Mouse (Mus musculus): Measurements from ENCODE around the gene Col23a1. TPM values are rescaled to one million over a fixed set of nuclear protein-coding genes. Genes with fewer than 3 reads are reported as not detected.

The Col23a1 gene
- polyA plus RNA-seq, 1 experiment from 2014 or later = 29.3 TPM

DNA sequence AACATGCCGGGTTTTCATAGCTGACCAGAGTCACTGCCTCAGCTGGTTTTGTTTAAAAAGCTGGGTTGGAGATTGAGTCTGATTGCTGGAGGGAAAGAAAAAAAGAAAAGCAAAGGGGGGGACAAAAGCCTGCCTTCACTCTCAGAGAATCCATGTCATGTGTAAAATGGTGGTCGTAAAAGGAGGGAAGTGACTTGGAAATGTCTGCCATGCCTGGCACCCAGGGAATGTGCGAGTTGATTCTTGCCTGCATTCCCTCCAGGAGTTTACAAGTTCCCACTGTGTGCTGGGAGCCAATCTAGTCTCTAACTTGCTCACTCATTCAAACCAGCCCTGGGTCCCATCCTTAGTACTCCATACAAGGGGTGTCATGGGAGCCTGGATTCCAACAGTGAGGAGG lies 100.8 kb downstream of the Col23a1 start:
- Histone ChIP-seq H3K9me3 (no peaks in the 10 kb centered on the region), H3K4me2 (replicated peaks) (0 out of 2 replicates have a peak overlapping the region, but pooled peaks have one; percentile 29), H3K27ac (peak overlapping the region; percentile 80), H3K27me3 (0 out of 2 replicates have a peak, but pooled peaks cover 15% of the 10 kb centered on the region), H3K9ac (no peak overlapping the region), H3K4me3 (no peak overlapping the region), H3K36me3 (no peaks in the 10 kb centered on the region), H3K4me1 (peaks cover 45% of the 10 kb centered on the region)
- 29% methylated on average over 3 of the region's 3 CpGs for WGBS
- no peak for ATAC-seq (ENCODE audit: insufficient number of reproducible peaks, insufficient read depth, low FRiP score, low TSS enrichment)

DNA sequence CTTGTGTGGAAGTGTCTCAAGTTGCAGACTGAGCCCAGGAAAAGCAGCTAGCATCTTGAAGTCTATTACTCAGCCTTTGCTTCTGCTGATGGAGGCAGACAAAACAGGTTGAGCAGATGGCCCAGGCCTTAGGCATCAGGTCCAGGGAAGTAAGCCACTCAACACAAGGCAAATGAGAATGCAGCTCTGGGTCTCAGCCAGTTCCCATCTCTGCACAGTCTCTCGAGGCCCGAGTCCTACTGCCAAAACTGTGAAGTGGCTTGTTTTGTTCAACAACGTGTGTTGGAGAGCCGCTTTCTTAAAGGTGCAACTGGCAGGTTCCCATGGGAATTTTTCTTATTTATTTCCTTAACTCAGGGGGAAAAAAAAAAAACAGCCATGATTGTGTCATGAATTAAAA lies 101.8 kb downstream of the Col23a1 start:
- Histone ChIP-seq H3K27me3 (peaks cover 13% of the 10 kb centered on the region; the same call in 1 of the 2 replicates), H3K9me3 (no peaks in the 10 kb centered on the region), H3K4me3 (no peak overlapping the region), H3K4me2 (replicated peaks) (no peak overlapping the region), H3K9ac (no peak overlapping the region), H3K27ac (0 out of 2 replicates have a peak overlapping the region, but pooled peaks have one; percentile 80), H3K4me1 (peaks cover 47% of the 10 kb centered on the region), H3K36me3 (no peaks in the 10 kb centered on the region)
- WGBS = 67% methylated on average over 4 of the region's 4 CpGs
- no peak for ATAC-seq (ENCODE audit: insufficient number of reproducible peaks, insufficient read depth, low FRiP score, low TSS enrichment)

DNA sequence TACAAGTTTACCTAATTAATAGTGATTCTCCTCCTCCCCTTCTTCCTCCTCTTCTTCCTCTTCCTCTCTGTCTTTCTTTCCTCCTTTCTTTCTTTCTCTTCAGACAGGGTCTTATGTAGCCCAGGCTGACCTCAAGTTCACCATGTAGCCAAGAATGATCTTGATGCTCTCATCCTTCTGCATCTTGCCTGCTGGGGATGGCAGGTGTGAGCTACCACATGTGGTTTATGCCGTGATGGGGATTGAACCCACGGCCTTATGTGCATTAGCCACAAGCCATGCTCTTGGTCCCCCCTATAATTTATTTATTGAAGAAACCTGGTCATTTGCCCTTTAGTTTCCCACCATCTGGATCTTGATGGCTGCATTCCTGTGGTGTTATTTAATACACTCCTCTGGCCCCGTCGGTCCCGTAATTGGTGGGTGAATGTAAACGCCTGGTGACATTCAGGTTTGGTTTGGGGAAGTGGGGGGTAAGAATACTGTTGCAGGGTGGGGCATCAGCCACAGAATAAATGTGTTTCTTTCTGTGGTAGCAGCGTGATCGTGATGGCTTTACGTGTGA lies 104.7 kb downstream of the Col23a1 start:
- Histone ChIP-seq H3K36me3 (no peaks in the 10 kb centered on the region), H3K9me3 (no peaks in the 10 kb centered on the region), H3K9ac (no peak overlapping the region), H3K4me2 (replicated peaks) (no peak overlapping the region), H3K4me3 (no peak overlapping the region), H3K4me1 (peaks cover 39% of the 10 kb centered on the region), H3K27ac (no peak overlapping the region), H3K27me3 (no peaks in the 10 kb centered on the region; the same call in 1 of the 2 replicates)
- ATAC-seq (ENCODE audit: insufficient number of reproducible peaks, insufficient read depth, low FRiP score, low TSS enrichment) = no peak
- 25% methylated on average over 9 of the region's 9 CpGs for WGBS

DNA sequence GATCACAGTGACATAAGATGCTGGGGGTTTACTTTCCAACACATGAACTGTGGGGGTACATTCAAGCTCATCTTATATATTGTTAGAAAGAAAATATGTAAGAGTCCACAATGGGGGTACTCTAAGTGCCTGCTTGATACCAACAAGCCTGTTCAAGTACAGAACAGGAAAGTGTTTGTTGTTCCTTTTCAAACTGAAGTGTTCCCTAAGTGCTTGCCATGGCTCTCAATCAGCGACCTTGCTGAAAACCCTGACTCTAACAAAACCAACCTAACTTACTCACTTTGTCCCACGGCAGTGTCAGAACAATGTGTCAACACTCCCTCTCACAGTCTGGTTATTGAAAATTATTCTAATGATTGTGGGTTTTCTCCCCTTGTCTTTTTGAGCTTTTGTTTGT lies 106.7 kb downstream of the Col23a1 start:
- Histone ChIP-seq H3K4me1 (peaks cover 23% of the 10 kb centered on the region; the same call in 1 of the 2 replicates), H3K9me3 (no peaks in the 10 kb centered on the region), H3K27me3 (no peaks in the 10 kb centered on the region; the same call in 1 of the 2 replicates), H3K4me2 (replicated peaks) (no peak overlapping the region), H3K4me3 (no peak overlapping the region), H3K36me3 (no peaks in the 10 kb centered on the region), H3K9ac (no peak overlapping the region), H3K27ac (no peak overlapping the region)
- no peak for ATAC-seq (ENCODE audit: insufficient number of reproducible peaks, insufficient read depth, low FRiP score, low TSS enrichment)
- WGBS = 88% methylated on average over 2 of the region's 2 CpGs

DNA sequence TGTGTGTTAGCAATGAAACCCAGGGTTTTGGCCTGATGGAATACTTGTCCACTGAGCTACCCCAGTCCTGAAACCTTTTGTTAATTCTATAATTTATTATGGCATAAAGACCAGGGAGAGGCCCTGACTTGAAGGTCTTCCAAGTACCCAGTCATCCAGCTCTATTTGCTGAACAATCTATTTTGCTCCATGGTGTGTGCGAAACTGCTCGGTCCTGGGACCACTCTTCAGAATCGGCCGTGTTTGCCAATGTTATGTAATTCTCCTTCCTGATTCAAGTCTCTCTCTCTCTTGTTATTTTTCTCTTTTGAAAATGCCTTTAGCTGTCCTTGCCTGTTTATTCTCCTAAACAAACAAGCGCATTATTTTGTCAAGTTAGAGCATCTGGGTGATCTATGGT lies 108.4 kb downstream of the Col23a1 start:
- peaks cover 16% of the 10 kb centered on the region; the same call in 1 of the 2 replicates for H3K4me1 ChIP-seq
- 88% methylated on average over 5 of the region's 5 CpGs for WGBS
- H3K9me3 ChIP-seq = no peaks in the 10 kb centered on the region
- H3K27me3 ChIP-seq = no peaks in the 10 kb centered on the region; the same call in 1 of the 2 replicates
- ATAC-seq (ENCODE audit: insufficient number of reproducible peaks, insufficient read depth, low FRiP score, low TSS enrichment) = no peak
- no peak overlapping the region for H3K4me2 ChIP-seq (replicated peaks)
- no peak overlapping the region for H3K9ac ChIP-seq
- no peak overlapping the region for H3K27ac ChIP-seq
- no peak overlapping the region for H3K4me3 ChIP-seq
- no peaks in the 10 kb centered on the region for H3K36me3 ChIP-seq

DNA sequence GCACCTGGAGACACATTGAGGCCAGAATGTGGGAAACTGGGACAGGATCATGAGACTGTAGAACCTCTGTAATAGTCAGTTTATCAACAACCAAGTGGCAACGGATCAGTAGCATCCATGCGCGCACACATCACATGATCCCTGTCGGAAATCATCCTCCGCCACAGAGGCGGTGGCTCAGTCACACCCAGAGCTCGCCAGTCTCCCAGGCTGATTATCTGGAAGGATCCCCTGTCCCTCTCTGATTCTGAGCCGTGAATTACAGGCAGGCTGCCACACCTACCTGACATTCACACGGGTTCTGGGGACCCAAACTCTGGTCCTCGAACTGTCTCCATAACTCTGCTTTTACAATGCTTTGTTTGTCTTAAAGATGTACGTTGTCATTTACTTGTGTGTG lies 110.6 kb downstream of the Col23a1 start:
- Histone ChIP-seq H3K4me2 (replicated peaks) (no peak overlapping the region), H3K27me3 (no peaks in the 10 kb centered on the region; the same call in 1 of the 2 replicates), H3K9me3 (no peaks in the 10 kb centered on the region), H3K36me3 (no peaks in the 10 kb centered on the region), H3K4me1 (peaks cover 3% of the 10 kb centered on the region; the same call in 1 of the 2 replicates), H3K27ac (no peak overlapping the region), H3K4me3 (no peak overlapping the region), H3K9ac (no peak overlapping the region)
- 88% methylated on average over 11 of the region's 11 CpGs for WGBS
- no peak for ATAC-seq (ENCODE audit: insufficient number of reproducible peaks, insufficient read depth, low FRiP score, low TSS enrichment)

DNA sequence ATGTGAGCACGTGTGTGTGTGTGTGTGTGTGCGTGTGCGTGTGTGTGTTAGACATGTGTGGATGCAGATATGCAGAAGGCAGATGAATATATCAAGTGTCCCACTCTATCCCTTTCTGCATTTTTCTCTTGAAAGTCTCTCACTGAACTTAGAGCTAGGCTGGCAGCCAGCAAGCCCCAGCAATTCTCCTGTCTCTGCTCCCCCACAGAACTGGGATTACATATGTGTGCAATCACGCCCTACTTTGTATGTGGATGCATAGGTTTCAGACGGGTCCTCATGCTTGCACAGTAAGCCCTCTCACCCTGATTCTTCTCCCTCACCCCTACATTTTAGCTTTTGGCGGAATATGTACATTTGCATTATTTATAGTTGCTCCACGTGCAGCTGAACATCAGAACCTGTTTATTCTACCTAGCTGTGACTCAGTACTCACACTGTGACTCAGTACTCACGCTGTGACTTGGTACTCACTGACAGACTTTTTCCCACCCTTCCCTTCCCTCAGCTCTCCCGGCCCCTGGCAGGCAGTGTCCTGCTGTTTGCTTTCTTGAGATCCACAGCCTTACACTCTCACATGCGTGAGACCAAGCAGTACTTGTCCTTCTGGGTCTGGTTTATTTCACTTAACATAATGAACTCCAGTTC lies 111.9 kb downstream of the Col23a1 start:
- H3K9me3 ChIP-seq = no peaks in the 10 kb centered on the region
- no peak overlapping the region for H3K4me2 ChIP-seq (replicated peaks)
- 79% methylated on average over 10 of the region's 10 CpGs for WGBS
- H3K27ac ChIP-seq = no peak overlapping the region
- peaks cover 3% of the 10 kb centered on the region; the same call in 1 of the 2 replicates for H3K4me1 ChIP-seq
- H3K9ac ChIP-seq = no peak overlapping the region
- H3K4me3 ChIP-seq = no peak overlapping the region
- no peaks in the 10 kb centered on the region for H3K36me3 ChIP-seq
- H3K27me3 ChIP-seq = no peaks in the 10 kb centered on the region
- no peak for ATAC-seq (ENCODE audit: insufficient number of reproducible peaks, insufficient read depth, low FRiP score, low TSS enrichment)

DNA sequence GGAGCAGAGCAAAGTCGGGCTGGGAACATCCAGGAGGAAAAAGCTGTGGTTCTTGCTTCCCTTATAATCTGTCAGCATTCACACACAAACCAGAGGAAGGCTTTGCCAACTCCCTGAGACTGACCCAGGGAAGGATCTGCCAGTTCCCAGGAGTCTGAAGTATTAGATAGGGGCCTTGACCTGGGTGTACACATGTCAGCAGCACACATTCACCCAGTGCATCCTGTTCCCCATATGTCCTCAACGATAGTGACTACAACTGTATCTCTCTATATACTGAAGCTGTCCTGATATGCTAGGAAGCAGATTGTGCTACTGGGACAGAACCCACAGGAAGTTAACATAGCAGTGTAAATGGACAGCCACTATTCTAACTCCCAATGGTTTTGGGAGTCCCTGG lies 114.2 kb downstream of the Col23a1 start:
- 87% methylated on average over 2 of the region's 2 CpGs for WGBS
- H3K4me3 ChIP-seq = no peak overlapping the region
- no peak overlapping the region for H3K27ac ChIP-seq
- H3K4me2 ChIP-seq (replicated peaks) = no peak overlapping the region
- no peaks in the 10 kb centered on the region for H3K36me3 ChIP-seq
- H3K4me1 ChIP-seq = 0 out of 2 replicates have a peak, but pooled peaks cover 6% of the 10 kb centered on the region
- no peaks in the 10 kb centered on the region for H3K9me3 ChIP-seq
- H3K9ac ChIP-seq = no peak overlapping the region
- no peaks in the 10 kb centered on the region for H3K27me3 ChIP-seq
- no peak for ATAC-seq (ENCODE audit: insufficient number of reproducible peaks, insufficient read depth, low FRiP score, low TSS enrichment)

DNA sequence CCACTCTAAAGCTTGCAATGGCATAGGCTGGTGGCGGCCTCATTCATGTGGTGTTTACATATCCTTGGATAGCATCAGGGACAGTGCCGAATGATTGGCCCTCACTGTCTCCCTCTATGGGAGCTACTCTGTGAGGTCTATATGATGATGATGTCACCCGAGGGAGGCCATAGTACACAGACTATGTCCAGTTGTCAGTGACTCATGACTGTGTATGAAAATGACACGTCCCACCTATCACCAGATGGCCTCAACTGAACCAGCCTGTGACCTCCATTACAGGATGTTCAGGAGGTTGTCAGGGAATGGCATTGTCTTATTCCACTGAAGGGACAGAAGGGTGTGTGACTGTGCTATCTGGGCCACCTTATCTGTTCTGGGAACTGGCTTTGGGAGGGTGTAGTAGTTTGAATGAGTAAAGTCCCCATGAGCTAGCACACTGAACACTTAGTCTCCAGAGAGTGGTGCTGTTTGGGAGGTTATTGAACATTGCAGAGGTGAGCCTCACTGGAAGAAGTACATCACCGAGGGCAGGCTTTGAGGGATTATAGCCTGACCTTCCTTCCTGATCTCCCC lies 115.2 kb downstream of the Col23a1 start:
- no peak overlapping the region for H3K9ac ChIP-seq
- H3K36me3 ChIP-seq = no peaks in the 10 kb centered on the region
- 86% methylated on average over 5 of the region's 5 CpGs for WGBS
- H3K9me3 ChIP-seq = no peaks in the 10 kb centered on the region
- H3K4me3 ChIP-seq = no peak overlapping the region
- H3K4me2 ChIP-seq (replicated peaks) = no peak overlapping the region
- 0 out of 2 replicates have a peak, but pooled peaks cover 6% of the 10 kb centered on the region for H3K4me1 ChIP-seq
- no peak overlapping the region for H3K27ac ChIP-seq
- no peak for ATAC-seq (ENCODE audit: insufficient number of reproducible peaks, insufficient read depth, low FRiP score, low TSS enrichment)
- H3K27me3 ChIP-seq = no peaks in the 10 kb centered on the region

DNA sequence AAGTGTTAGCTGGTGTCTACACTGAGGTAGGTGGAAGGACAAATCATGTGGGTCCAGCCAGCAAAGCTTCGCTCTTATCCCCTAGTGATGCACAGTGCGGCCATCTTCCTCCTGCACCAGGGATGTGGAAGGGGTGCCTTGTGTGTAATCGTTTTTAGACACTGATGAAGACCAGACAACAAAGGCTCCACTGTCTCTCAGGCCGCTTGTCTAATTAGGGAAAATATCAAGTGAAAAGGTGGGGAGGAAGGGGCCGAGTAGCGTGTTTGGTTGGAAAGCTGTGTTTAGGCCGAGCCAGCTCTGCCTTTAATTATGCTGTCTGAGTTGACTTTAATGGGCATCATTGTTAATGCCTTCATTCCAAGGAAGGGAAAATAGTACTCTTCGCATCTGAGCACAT lies 116.8 kb downstream of the Col23a1 start:
- Histone ChIP-seq H3K4me3 (no peak overlapping the region), H3K27me3 (no peaks in the 10 kb centered on the region), H3K9ac (no peak overlapping the region), H3K36me3 (no peaks in the 10 kb centered on the region), H3K9me3 (no peaks in the 10 kb centered on the region), H3K4me1 (peaks cover 17% of the 10 kb centered on the region), H3K27ac (no peak overlapping the region; the same call in 1 of the 2 replicates), H3K4me2 (replicated peaks) (no peak overlapping the region)
- 44% methylated on average over 8 of the region's 8 CpGs for WGBS
- ATAC-seq (ENCODE audit: insufficient number of reproducible peaks, insufficient read depth, low FRiP score, low TSS enrichment) = no peak

DNA sequence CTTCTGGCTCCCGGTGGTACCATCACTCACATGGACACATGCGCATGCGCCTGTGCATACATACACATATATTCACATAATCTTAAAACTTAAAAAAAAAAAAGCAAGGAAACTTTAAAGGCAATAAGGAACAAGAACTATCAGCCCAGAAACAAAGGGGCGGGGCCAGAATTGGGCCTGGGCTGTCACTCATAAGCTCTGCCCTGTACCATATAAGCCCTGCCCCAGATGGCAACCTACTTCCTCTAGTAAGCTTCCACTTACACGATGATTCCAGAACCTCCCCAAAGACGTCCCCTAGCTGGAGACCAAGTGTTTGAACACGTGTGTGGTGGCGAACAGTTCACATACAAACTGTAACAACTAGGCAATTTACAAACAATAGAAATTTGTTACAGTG lies 117.6 kb downstream of the Col23a1 start:
- peaks cover 17% of the 10 kb centered on the region for H3K4me1 ChIP-seq

DNA sequence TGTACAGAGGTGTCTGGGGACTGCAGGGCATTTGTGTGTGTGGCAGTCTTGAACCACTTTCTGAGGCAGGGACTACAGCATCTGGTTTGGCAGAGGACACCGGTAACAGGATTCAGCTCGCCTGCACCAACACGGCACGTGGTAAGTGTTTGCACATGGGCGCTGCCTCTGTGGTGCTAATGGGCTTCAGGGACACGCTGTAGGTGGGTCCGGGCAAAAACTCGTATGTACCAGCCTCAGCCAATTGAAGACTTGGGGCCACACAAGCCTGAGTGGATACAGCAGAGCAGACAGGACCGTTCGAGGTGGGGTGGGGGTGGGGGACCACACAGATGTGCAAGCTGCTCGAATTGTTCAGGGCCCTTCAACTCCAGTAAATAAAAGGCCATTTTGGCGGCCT lies 121.1 kb downstream of the Col23a1 start:
- no peaks in the 10 kb centered on the region for H3K27me3 ChIP-seq
- no peak overlapping the region for H3K4me2 ChIP-seq (replicated peaks)
- ATAC-seq (ENCODE audit: insufficient number of reproducible peaks, insufficient read depth, low FRiP score, low TSS enrichment) = no peak
- no peaks in the 10 kb centered on the region for H3K9me3 ChIP-seq
- 47% methylated on average over 12 of the region's 12 CpGs for WGBS
- 0 out of 2 replicates have a peak overlapping the region, but pooled peaks have one; percentile 7 for H3K9ac ChIP-seq
- no peak overlapping the region for H3K27ac ChIP-seq
- no peak overlapping the region for H3K4me3 ChIP-seq
- peaks cover 22% of the 10 kb centered on the region for H3K4me1 ChIP-seq
- no peaks in the 10 kb centered on the region for H3K36me3 ChIP-seq

More for the DNA sequence above, 117.6 kb downstream of the Col23a1 start:
- H3K9ac ChIP-seq = no peak overlapping the region
- no peaks in the 10 kb centered on the region for H3K27me3 ChIP-seq
- H3K4me2 ChIP-seq (replicated peaks) = no peak overlapping the region
- no peaks in the 10 kb centered on the region for H3K9me3 ChIP-seq
- WGBS = 82% methylated on average over 8 of the region's 8 CpGs
- ATAC-seq (ENCODE audit: insufficient number of reproducible peaks, insufficient read depth, low FRiP score, low TSS enrichment) = no peak
- H3K4me3 ChIP-seq = no peak overlapping the region
- H3K36me3 ChIP-seq = no peaks in the 10 kb centered on the region
- no peak overlapping the region for H3K27ac ChIP-seq

Measured in embryonic facial prominence, embryonic 12.5 days (tissue).